Mouse (Mus musculus): ENCODE data around the gene Hoxb5.

DNA sequence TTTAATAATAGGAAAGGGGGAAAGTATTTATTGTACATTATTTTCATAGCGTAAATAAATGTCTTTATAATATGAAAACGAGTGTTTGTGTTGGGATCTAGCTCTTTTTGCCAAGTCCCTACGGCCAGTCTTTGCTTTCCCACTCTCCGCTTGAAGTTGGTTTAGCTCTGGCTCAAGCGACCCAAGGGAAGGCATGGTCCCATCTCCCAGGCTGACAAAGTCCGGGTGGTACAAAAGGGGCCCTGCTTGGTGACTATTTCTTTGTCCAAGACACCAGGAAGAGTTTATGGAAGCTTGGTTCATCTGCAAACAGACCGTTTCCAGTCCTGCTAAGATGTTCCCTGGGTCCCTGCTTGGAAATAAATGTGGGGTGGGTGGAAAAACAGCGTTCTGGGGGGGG, 50.8 kb downstream of the Hoxb5 start:
- TF ChIP-seq CTCF (IDR thresholded peaks at IDR 0.05; ENCODE audit: low read depth) (no peak), EP300 (optimal IDR thresholded peaks at IDR 0.05) (no peak)

All from stomach, postnatal 0 days (tissue).